Mouse (Mus musculus): ENCODE results near the gene Dnajc16.

Gene Dnajc16

GRCm38 (mm10) chr4:141725277-141725676 lies 65.5 kb downstream of the Dnajc16 start:
- in situ Hi-C loops (cut with MboI, MseI): no loop called here

GRCm38 (mm10) chr4:141724594-141724993 lies 66.1 kb downstream of the Dnajc16 start:
- in situ Hi-C loops (cut with MboI, MseI): no loop called here

- in situ Hi-C loops (cut with MboI, MseI): no loop called here
These were observed 67.1 kb downstream of the Dnajc16 start for GRCm38 (mm10) chr4:141723673-141724068.

GRCm38 (mm10) chr4:141722731-141723672 lies 67.7 kb downstream of the Dnajc16 start, which contains the start of gene Ddi2:
TSS of gene Ddi2 (minus strand) at chr4:141723419.
- in situ Hi-C loops (cut with MboI, MseI): no loop called here

GRCm38 (mm10) chr4:141721961-141722360 lies 68.8 kb downstream of the Dnajc16 start:
- in situ Hi-C loops (cut with MboI, MseI): no loop called here

- in situ Hi-C loops (cut with MboI, MseI): no loop called here
These were observed 69.8 kb downstream of the Dnajc16 start for GRCm38 (mm10) chr4:141720761-141721523.

- in situ Hi-C loops (cut with MboI, MseI): no loop called here
These were observed 71.4 kb downstream of the Dnajc16 start for GRCm38 (mm10) chr4:141719304-141719703.

GRCm38 (mm10) chr4:141717633-141718032 lies 73.1 kb downstream of the Dnajc16 start:
- in situ Hi-C loops (cut with MboI, MseI): no loop called here

- in situ Hi-C loops (cut with MboI, MseI): no loop called here
These were observed 75.7 kb downstream of the Dnajc16 start for GRCm38 (mm10) chr4:141715027-141715426.

- in situ Hi-C loops (cut with MboI, MseI): no loop called here
These were observed 77.1 kb downstream of the Dnajc16 start for GRCm38 (mm10) chr4:141713598-141714142.

GRCm38 (mm10) chr4:141711250-141711649 lies 79.5 kb downstream of the Dnajc16 start:
- in situ Hi-C loops (cut with MboI, MseI): no loop called here

Data from T-helper 2 cell (primary cell).